Mouse (Mus musculus) small intestine, adult 2 months (tissue): ENCODE results near the gene Mef2a.

ENCODE experiments used
- CTCF ChIP-seq: fragments of 200-500 bp; IDR thresholded peaks from 2 replicates; pipeline ENCODE4 v1.5.1; 2012; ENCODE audit warnings: low read depth, mild to moderate bottlenecking, control low read depth, inconsistent platforms, low read length, moderate library complexity, mixed read lengths; ENCODE audit not compliant: insufficient replicate concordance, insufficient read length; ENCODE audit errors: extremely low read depth
- POLR2A ChIP-seq: fragments of 200-500 bp; IDR thresholded peaks from 2 replicates; pipeline ENCODE4 v1.6.1; 2012; ENCODE audit warnings: low read depth, mild to moderate bottlenecking, control low read depth, inconsistent platforms, low read length, moderate library complexity

- TF ChIP-seq CTCF (no peak), POLR2A (no peak)
Observed at GRCm38 (mm10) chr7:67236351-67236750, 136.3 kb downstream of the Mef2a start.
